Mouse (Mus musculus) heart, postnatal 0 days (tissue): ENCODE results near the gene Olfr671. TPM values are rescaled to one million over a fixed set of nuclear protein-coding genes. Genes with fewer than 3 reads are reported as not detected.

ENCODE experiments used
- ATAC-seq: fragments of 200-750 bp; cut with Nextera tagmentation; 2 replicates; pipeline ENCODE4 v1.8.0; 2017; ENCODE audit warnings: low read depth, moderate number of reproducible peaks, moderate library complexity; ENCODE audit not compliant: insufficient read depth
- DNase-seq: peaks from one replicate; pipeline ENCODE4 v3.0.0-alpha.2; 2016; ENCODE audit warnings: low spot score
- H3K27ac ChIP-seq: fragments of 300-500 bp; sonication (generic); 2 replicates; pipeline ENCODE4 v1.5.1; 2014; ENCODE audit warnings: low read depth, mild to moderate bottlenecking
- H3K27me3 ChIP-seq: fragments of 300-500 bp; sonication (generic); 2 replicates; pipeline ENCODE4 v1.6.1; 2014; ENCODE audit warnings: low read length, mixed read lengths; ENCODE audit not compliant: control insufficient read depth, insufficient read depth
- H3K36me3 ChIP-seq: fragments of 300-500 bp; sonication (generic); replicated peaks from 2 replicates; pipeline ENCODE4 v1.6.1; 2014; ENCODE audit warnings: low read length, mixed read lengths; ENCODE audit not compliant: control insufficient read depth, insufficient read depth
- H3K4me1 ChIP-seq: fragments of 300-500 bp; sonication (generic); 2 replicates; pipeline ENCODE4 v1.6.1; 2014; ENCODE audit warnings: antibody characterized with exemption; ENCODE audit not compliant: control insufficient read depth, insufficient read depth
- H3K4me2 ChIP-seq: fragments of 300-500 bp; sonication (generic); 2 replicates; pipeline ENCODE4 v1.6.1; 2014; ENCODE audit warnings: low read depth, mild to moderate bottlenecking, low read length, moderate library complexity
- H3K4me3 ChIP-seq: fragments of 300-500 bp; sonication (generic); 2 replicates; pipeline ENCODE4 v1.5.1; 2014; ENCODE audit warnings: low read depth, low read length
- H3K9ac ChIP-seq: fragments of 300-500 bp; sonication (generic); replicated peaks from 2 replicates; pipeline ENCODE4 v1.6.1; 2014; ENCODE audit warnings: low read depth, low read length, mixed read lengths
- H3K9me3 ChIP-seq: fragments of 300-500 bp; sonication (generic); replicated peaks from 2 replicates; pipeline ENCODE4 v1.6.1; 2016; ENCODE audit warnings: low read length; ENCODE audit not compliant: control insufficient read depth
- CTCF ChIP-seq: IDR thresholded peaks from 2 replicates; pipeline ENCODE4 v1.5.1; 2016; ENCODE audit warnings: antibody characterized with exemption, control low read depth, low read depth
- EP300 ChIP-seq: IDR thresholded peaks from 2 replicates; pipeline ENCODE4 v1.6.1; 2016; ENCODE audit warnings: antibody characterized with exemption, low read depth
- WGBS: fragments of 180-500 bp; shearing (Covaris S2); extraction: QIAGEN DNeasy Blood & Tissue Kit; methylation state at CpG from one replicate; pipeline ENCODE4 v1.1.7; 2014; 5-methylcytosine and 5-hydroxymethylcytosine counted together
- polyA plus RNA-seq: library from polyadenylated mRNA; unstranded; fragments of >200 nt; fragmentation: Nextera tagmentation; extraction: Ambion mirVana; gene quantifications from 2 replicates; pipeline ENCODE4 v1.2.1, GENCODE M21; 2015
- total RNA-seq: library from RNA; depleted of rRNA; stranded (reverse); fragments of >200 nt; gene quantifications from 2 replicates; pipeline ENCODE4 v1.2.3, GENCODE M21; 2014; ENCODE audit warnings: low replicate concordance; rRNA removed

Gene Olfr671
- total and polyA plus RNA-seq, 2 experiments from 2014 or later: not detected

DNA sequence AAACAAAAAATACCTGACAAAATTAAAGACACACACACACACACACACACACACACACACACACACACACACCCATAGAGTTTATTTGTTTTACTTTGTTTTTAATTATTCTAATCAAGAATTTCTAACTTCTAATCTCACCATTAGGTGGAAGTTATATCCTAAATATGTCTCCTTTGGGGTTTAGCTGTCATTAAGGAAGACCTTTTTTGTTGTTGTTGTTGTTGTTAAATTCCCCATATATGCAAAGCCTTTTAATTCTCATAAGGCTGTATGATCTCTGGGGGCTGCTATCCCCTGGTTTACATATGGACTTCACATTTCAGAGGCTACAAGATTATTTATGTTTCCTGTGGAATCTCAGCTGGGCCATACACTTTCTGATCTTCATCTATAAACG lies 45.0 kb downstream of the Olfr671 start, which contains the start of gene Olfr669:
Gene Olfr669 (plus strand): TSS at position 301 of the 400 bp plus-strand sequence.
- Histone ChIP-seq H3K4me1 (no peaks in the 10 kb centered on the region), H3K27ac (no peak within 1 kb of the TSS), H3K4me2 (no peak within 1 kb of the TSS), H3K27me3 (no peaks in the 10 kb centered on the region), H3K9ac (no peak within 1 kb of the TSS), H3K36me3 (no peaks in the 10 kb centered on the region), H3K4me3 (no peak within 1 kb of the TSS), H3K9me3 (no peaks in the 10 kb centered on the region)
- ATAC-seq (no peak), DNase-seq (no peak)
- TF ChIP-seq EP300: no peak
- no peak for TF ChIP-seq CTCF
- 78% methylated on average over 1 of the region's 1 CpGs for WGBS

DNA sequence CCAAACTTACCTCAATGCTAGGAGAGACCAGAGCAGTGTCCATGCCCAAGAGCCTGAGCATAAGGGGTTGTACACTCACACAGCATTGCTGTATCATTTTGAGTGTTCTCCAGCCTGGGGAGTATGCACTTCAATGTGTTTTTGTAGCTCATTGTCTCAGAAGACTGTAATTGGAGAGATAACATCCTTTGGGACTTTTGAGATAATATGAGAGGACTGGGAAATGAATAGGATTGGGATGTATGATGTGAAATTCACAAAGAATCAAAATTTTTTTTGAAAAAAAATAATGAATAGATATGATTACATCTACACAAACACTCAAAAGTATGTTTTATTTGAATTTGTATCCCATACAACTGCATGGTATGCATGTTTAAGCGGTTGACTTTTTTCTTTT lies 51.0 kb downstream of the Olfr671 start, which contains the start of gene Olfr668:
Gene Olfr668 (minus strand): TSS at position 101 of the 400 bp plus-strand sequence.
- ATAC-seq (no peak), DNase-seq (no peak)
- WGBS: 59% methylated on average over 1 of the region's 1 CpGs
- H3K9me3 ChIP-seq: no peaks in the 10 kb centered on the region
- no peak within 1 kb of the TSS for H3K4me3 ChIP-seq
- H3K36me3 ChIP-seq: no peaks in the 10 kb centered on the region
- H3K4me1 ChIP-seq: no peaks in the 10 kb centered on the region
- H3K27ac ChIP-seq: no peak within 1 kb of the TSS
- H3K4me2 ChIP-seq: no peak within 1 kb of the TSS
- TF ChIP-seq CTCF (no peak), EP300 (no peak)
- no peaks in the 10 kb centered on the region for H3K27me3 ChIP-seq
- no peak within 1 kb of the TSS for H3K9ac ChIP-seq

Other genes with a start within 250 kb of the Olfr671 start
- not detected in 2 replicates for gene Usp17le, start 201.7 kb downstream of the Olfr671 start, total RNA-seq
- not detected in 2 replicates for gene Usp17le, start 201.7 kb downstream of the Olfr671 start, polyA plus RNA-seq
- gene Usp17lb, start 136.5 kb downstream of the Olfr671 start, total RNA-seq: not detected in 2 replicates
- not detected in 2 replicates for gene Usp17lb, start 136.5 kb downstream of the Olfr671 start, polyA plus RNA-seq
- gene Usp17la, start 122.1 kb downstream of the Olfr671 start, total RNA-seq: not detected in 2 replicates
- not detected in 2 replicates for gene Usp17la, start 122.1 kb downstream of the Olfr671 start, polyA plus RNA-seq
- gene Olfr665, start 101.1 kb downstream of the Olfr671 start, total RNA-seq: not detected in 2 replicates
- gene Olfr665, start 101.1 kb downstream of the Olfr671 start, polyA plus RNA-seq: not detected in 2 replicates
- not detected in 2 replicates for gene Olfr666, start 83.2 kb downstream of the Olfr671 start, total RNA-seq
- not detected in 2 replicates for gene Olfr666, start 83.2 kb downstream of the Olfr671 start, polyA plus RNA-seq
- gene Olfr667, start 57.6 kb downstream of the Olfr671 start, total RNA-seq: not detected in 2 replicates
- not detected in 2 replicates for gene Olfr667, start 57.6 kb downstream of the Olfr671 start, polyA plus RNA-seq
- gene Olfr668, start 51.1 kb downstream of the Olfr671 start, total RNA-seq: not detected in 2 replicates
- not detected in 2 replicates for gene Olfr668, start 51.1 kb downstream of the Olfr671 start, polyA plus RNA-seq
- gene Olfr669, start 44.9 kb downstream of the Olfr671 start, total RNA-seq: not detected in 2 replicates
- not detected in 2 replicates for gene Olfr669, start 44.9 kb downstream of the Olfr671 start, polyA plus RNA-seq
- not detected in 2 replicates for gene Olfr670, start 16.5 kb downstream of the Olfr671 start, total RNA-seq
- not detected in 2 replicates for gene Olfr670, start 16.5 kb downstream of the Olfr671 start, polyA plus RNA-seq
- gene Olfr672, start 22.9 kb upstream of the Olfr671 start, total RNA-seq: not detected in 2 replicates
- gene Olfr672, start 22.9 kb upstream of the Olfr671 start, polyA plus RNA-seq: not detected in 2 replicates
- not detected in 2 replicates for gene Olfr675, start 49.3 kb upstream of the Olfr671 start, total RNA-seq
- gene Olfr675, start 49.3 kb upstream of the Olfr671 start, polyA plus RNA-seq: not detected in 2 replicates
- gene Olfr676, start 53.6 kb upstream of the Olfr671 start, total RNA-seq: not detected in 2 replicates
- gene Olfr676, start 53.6 kb upstream of the Olfr671 start, polyA plus RNA-seq: not detected in 2 replicates
- gene Olfr677, start 72.2 kb upstream of the Olfr671 start, total RNA-seq: not detected in 2 replicates
- not detected in 2 replicates for gene Olfr677, start 72.2 kb upstream of the Olfr671 start, polyA plus RNA-seq
- not detected in 2 replicates for gene Olfr678, start 85.3 kb upstream of the Olfr671 start, total RNA-seq
- not detected in 2 replicates for gene Olfr678, start 85.3 kb upstream of the Olfr671 start, polyA plus RNA-seq
- gene Olfr679, start 102.1 kb upstream of the Olfr671 start, total RNA-seq: not detected in 2 replicates
- not detected in 2 replicates for gene Olfr679, start 102.1 kb upstream of the Olfr671 start, polyA plus RNA-seq
- not detected in 2 replicates for gene Olfr680-ps1, start 113.7 kb upstream of the Olfr671 start, total RNA-seq
- gene Olfr680-ps1, start 113.7 kb upstream of the Olfr671 start, polyA plus RNA-seq: not detected in 2 replicates
- not detected in 2 replicates for gene Olfr681, start 137.7 kb upstream of the Olfr671 start, total RNA-seq
- gene Olfr681, start 137.7 kb upstream of the Olfr671 start, polyA plus RNA-seq: not detected in 2 replicates
- gene Olfr683, start 167.9 kb upstream of the Olfr671 start, total RNA-seq: not detected in 2 replicates
- gene Olfr683, start 167.9 kb upstream of the Olfr671 start, polyA plus RNA-seq: not detected in 2 replicates
- gene Olfr684, start 184.5 kb upstream of the Olfr671 start, total RNA-seq: not detected in 2 replicates
- not detected in 2 replicates for gene Olfr684, start 184.5 kb upstream of the Olfr671 start, polyA plus RNA-seq
- not detected in 2 replicates for gene Olfr685, start 206.9 kb upstream of the Olfr671 start, total RNA-seq
- not detected in 2 replicates for gene Olfr685, start 206.9 kb upstream of the Olfr671 start, polyA plus RNA-seq
- not detected in 2 replicates for gene Olfr686, start 228.4 kb upstream of the Olfr671 start, total RNA-seq
- not detected in 2 replicates for gene Olfr686, start 228.4 kb upstream of the Olfr671 start, polyA plus RNA-seq